Mouse (Mus musculus): Measurements from ENCODE around the gene Mrpl45. TPM values are rescaled to one million over a fixed set of nuclear protein-coding genes. Genes with fewer than 3 reads are reported as not detected.
"Not testable (repeated sequence)": the region's sequence is repeated elsewhere in the genome, so short reads cannot be mapped to it uniquely, and the experiment has no call there.

Mrpl45 gene
- polyA plus RNA-seq, 1 experiment from 2014 or later: 24.4 TPM

- H3K27ac ChIP-seq: no peak overlapping the region
- H3K36me3 ChIP-seq (ENCODE audit: inconsistent target): no peaks in the 10 kb centered on the region
- H3K4me3 ChIP-seq (ENCODE audit: inconsistent target): no peak overlapping the region
- no peaks in the 10 kb centered on the region for H3K79me2 ChIP-seq (ENCODE audit: inconsistent target)
- whole genome bisulfite sequencing (ENCODE audit: missing documents): 88% methylated on average over 7 of the region's 7 CpGs
These were observed 39.7 kb downstream of the Mrpl45 start for GRCm38 (mm10) chr11:97355247-97355646.

- H3K27ac ChIP-seq; H3K79me2 ChIP-seq (ENCODE audit: inconsistent target); H3K36me3 ChIP-seq (ENCODE audit: inconsistent target); H3K4me3 ChIP-seq (ENCODE audit: inconsistent target): not testable (repeated sequence)
- 3% methylated on average over 4 of the region's 6 CpGs for WGBS (ENCODE audit: missing documents)
These were observed 42.1 kb downstream of the Mrpl45 start for GRCm38 (mm10) chr11:97357663-97358062.

DNA sequence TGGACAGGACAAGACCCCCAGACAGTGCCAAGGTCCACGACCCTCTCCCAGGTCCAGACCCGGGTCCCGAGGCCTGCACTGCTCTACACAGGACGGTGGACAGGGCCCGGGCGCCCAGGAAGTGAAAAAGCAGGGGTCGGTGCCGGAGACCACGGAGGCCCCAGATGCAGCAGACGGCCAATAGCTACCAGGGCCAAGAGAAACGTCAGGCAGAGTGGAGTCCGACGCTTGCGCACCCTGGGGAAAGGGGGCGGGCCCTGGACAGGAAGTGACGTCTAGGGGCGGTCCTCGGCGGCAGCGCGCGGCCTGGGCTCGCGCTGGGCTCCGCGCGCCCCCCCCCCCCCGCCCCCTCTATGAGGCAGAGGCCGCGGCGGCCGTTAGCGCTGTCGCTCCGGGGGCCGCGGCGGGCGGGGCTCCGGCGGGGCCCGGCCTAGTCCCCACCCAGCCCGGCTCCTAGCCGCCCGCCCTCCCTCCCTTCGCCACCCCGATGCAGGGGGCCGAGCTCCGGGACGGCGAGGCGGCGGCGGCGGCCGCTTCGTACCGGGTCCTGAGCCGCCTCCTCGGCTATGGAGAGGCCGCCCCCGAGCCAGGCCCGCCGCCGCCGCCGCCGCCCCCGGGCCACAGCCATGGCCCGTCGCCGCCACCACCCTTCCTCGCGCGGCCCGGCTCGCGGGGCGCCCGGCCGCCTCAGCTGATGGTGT, 46.6 kb downstream of the Mrpl45 start, which contains the start of gene Socs7:
Gene Socs7 (plus strand): TSS at position 604 of the 701 bp plus-strand sequence.
- peak within 1 kb of the TSS; percentile 29; the same call in 1 of the 2 replicates for H3K27ac ChIP-seq
- H3K4me3 ChIP-seq (ENCODE audit: inconsistent target): peak within 1 kb of the TSS; percentile 44
- H3K36me3 ChIP-seq (ENCODE audit: inconsistent target): no peaks in the 10 kb centered on the region
- 2% methylated on average over 43 of the region's 81 CpGs for WGBS (ENCODE audit: missing documents)
- peaks cover 42% of the 10 kb centered on the region for H3K79me2 ChIP-seq (ENCODE audit: inconsistent target)

DNA sequence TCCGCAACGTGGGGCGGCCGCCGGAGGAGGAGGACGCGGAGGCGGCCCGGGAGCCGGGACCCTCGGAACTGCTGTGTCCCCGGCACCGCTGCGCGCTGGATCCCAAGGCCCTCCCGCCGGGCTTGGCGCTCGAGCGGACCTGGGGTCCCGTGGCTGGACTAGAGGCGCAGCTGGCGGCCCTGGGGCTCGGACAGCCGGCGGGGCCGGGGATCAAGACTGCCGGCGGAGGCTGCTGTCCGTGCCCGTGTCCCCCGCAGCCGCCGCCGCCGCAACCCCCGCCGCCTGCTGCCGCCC, 47.1 kb downstream of the Mrpl45 start:
- Histone ChIP-seq H3K4me3 (ENCODE audit: inconsistent target) (peak overlapping the region; percentile 44), H3K27ac (no peak overlapping the region)
- 1% methylated on average over 29 of the region's 39 CpGs for WGBS (ENCODE audit: missing documents)

GRCm38 (mm10) chr11:97362943-97363643, 47.6 kb downstream of the Mrpl45 start:
- Histone ChIP-seq H3K79me2 (ENCODE audit: inconsistent target) (peaks cover 52% of the 10 kb centered on the region), H3K27ac (peak overlapping the region; percentile 29; the same call in 1 of the 2 replicates), H3K36me3 (ENCODE audit: inconsistent target) (no peaks in the 10 kb centered on the region), H3K4me3 (ENCODE audit: inconsistent target) (peak overlapping the region; percentile 44)
- under 1% methylated on average over 47 of the region's 49 CpGs for WGBS (ENCODE audit: missing documents)

More for the DNA sequence above, 47.1 kb downstream of the Mrpl45 start:
- Histone ChIP-seq H3K79me2 (ENCODE audit: inconsistent target) (peaks cover 47% of the 10 kb centered on the region), H3K36me3 (ENCODE audit: inconsistent target) (no peaks in the 10 kb centered on the region)

GRCm38 (mm10) chr11:97363644-97363995, 48.1 kb downstream of the Mrpl45 start:
- peak overlapping the region; percentile 29; the same call in 1 of the 2 replicates for H3K27ac ChIP-seq
- peaks cover 57% of the 10 kb centered on the region for H3K79me2 ChIP-seq (ENCODE audit: inconsistent target)
- H3K36me3 ChIP-seq (ENCODE audit: inconsistent target): no peaks in the 10 kb centered on the region
- H3K4me3 ChIP-seq (ENCODE audit: inconsistent target): peak overlapping the region; percentile 44
- 7% methylated on average over 7 of the region's 7 CpGs for WGBS (ENCODE audit: missing documents)

GRCm38 (mm10) chr11:97365556-97365955, 50.0 kb downstream of the Mrpl45 start:
- 83% methylated on average over 1 of the region's 1 CpGs for WGBS (ENCODE audit: missing documents)
- Histone ChIP-seq H3K4me3 (ENCODE audit: inconsistent target) (no peak overlapping the region), H3K36me3 (ENCODE audit: inconsistent target) (no peaks in the 10 kb centered on the region), H3K27ac (no peak overlapping the region), H3K79me2 (ENCODE audit: inconsistent target) (peaks cover 77% of the 10 kb centered on the region)

DNA sequence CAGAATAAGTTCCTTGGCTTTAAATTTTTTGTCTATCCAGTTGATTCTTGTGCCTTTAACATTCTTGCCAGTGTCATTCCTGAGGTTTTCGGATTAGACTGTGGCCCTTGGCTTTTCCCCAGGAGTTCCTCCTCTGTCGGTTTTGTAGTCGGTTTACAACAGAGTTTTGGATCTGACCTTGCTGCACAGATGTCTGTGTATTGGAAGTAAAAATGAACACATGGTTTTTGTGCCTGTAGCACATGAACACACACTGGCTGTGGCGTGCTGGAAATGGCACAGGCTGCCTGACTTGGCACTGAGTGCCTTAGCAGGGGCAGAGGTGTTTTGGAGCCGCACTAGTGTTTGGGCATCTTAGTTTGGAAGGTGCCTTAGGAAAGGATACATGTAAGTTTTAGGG, 53.0 kb downstream of the Mrpl45 start:
- WGBS (ENCODE audit: missing documents): 87% methylated on average over 5 of the region's 5 CpGs
- no peak overlapping the region for H3K4me3 ChIP-seq (ENCODE audit: inconsistent target)
- H3K36me3 ChIP-seq (ENCODE audit: inconsistent target): no peaks in the 10 kb centered on the region
- H3K27ac ChIP-seq: no peak overlapping the region
- peaks cover 91% of the 10 kb centered on the region for H3K79me2 ChIP-seq (ENCODE audit: inconsistent target)

GRCm38 (mm10) chr11:97370329-97371091, 55.0 kb downstream of the Mrpl45 start:
- H3K36me3 ChIP-seq (ENCODE audit: inconsistent target): peaks cover 12% of the 10 kb centered on the region
- peaks cover 71% of the 10 kb centered on the region for H3K79me2 ChIP-seq (ENCODE audit: inconsistent target)
- H3K27ac ChIP-seq: no peak overlapping the region
- no peak overlapping the region for H3K4me3 ChIP-seq (ENCODE audit: inconsistent target)
- WGBS (ENCODE audit: missing documents): 87% methylated on average over 7 of the region's 7 CpGs

- WGBS (ENCODE audit: missing documents): 92% methylated on average over 6 of the region's 6 CpGs
- Histone ChIP-seq H3K79me2 (ENCODE audit: inconsistent target) (peaks cover 53% of the 10 kb centered on the region), H3K4me3 (ENCODE audit: inconsistent target) (no peak overlapping the region), H3K36me3 (ENCODE audit: inconsistent target) (peaks cover 26% of the 10 kb centered on the region), H3K27ac (no peak overlapping the region)
These were observed 56.8 kb downstream of the Mrpl45 start for GRCm38 (mm10) chr11:97372159-97372864.

DNA sequence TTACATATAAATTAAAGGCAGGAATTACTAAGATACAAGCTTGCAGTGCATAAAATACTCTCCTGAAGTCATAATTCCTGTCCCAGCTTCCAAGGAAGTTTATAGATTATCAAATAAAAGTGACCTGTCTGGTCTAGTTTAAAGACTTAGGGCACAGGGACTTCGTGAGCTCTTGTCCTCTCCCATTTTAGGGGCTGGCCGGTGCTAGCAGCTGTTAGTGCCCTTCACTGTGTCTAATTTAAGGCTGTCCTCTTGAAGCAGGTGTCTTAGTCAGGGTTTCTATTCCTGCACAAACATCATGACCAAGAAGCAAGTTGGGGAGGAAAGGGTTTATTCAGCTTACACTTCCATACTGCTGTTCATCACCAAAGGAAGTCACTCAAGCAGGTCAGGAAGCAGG, 57.9 kb downstream of the Mrpl45 start:
- 97% methylated on average over 2 of the region's 2 CpGs for WGBS (ENCODE audit: missing documents)
- H3K36me3 ChIP-seq (ENCODE audit: inconsistent target): peaks cover 37% of the 10 kb centered on the region

More for the DNA sequence above, 57.9 kb downstream of the Mrpl45 start:
- H3K79me2 ChIP-seq (ENCODE audit: inconsistent target): peaks cover 42% of the 10 kb centered on the region
- H3K4me3 ChIP-seq (ENCODE audit: inconsistent target): no peak overlapping the region
- no peak overlapping the region for H3K27ac ChIP-seq

Other genes starting within 250 kb of the Mrpl45 start
- gene Tbx21, start 200.4 kb upstream of the Mrpl45 start, polyA plus RNA-seq (2018): 0.09 TPM in 1 of 3 replicates, not detected in the others
- 21.0 to 27.3 TPM (median 25.6 TPM) in 3 replicates for gene Tbkbp1, start 164.2 kb upstream of the Mrpl45 start, polyA plus RNA-seq (2018)
- 63.7 to 139 TPM (median 123 TPM) in 3 replicates for gene Kpnb1, start 127.8 kb upstream of the Mrpl45 start, polyA plus RNA-seq (2018)
- 33.4 to 65.0 TPM (median 53.5 TPM) in 3 replicates for gene Npepps, start 35.1 kb upstream of the Mrpl45 start, polyA plus RNA-seq (2018)
- gene Gpr179, start 36.4 kb downstream of the Mrpl45 start, polyA plus RNA-seq (2018): 0.01 TPM in 1 of 3 replicates, not detected in the others
- gene Socs7, start 46.8 kb downstream of the Mrpl45 start, polyA plus RNA-seq (2018): 6.2 to 10.1 TPM (median 7.0 TPM) in 3 replicates
- gene Arhgap23, start 99.8 kb downstream of the Mrpl45 start, polyA plus RNA-seq (2018): 12.8 to 18.7 TPM (median 14.4 TPM) in 3 replicates
- not detected in 3 replicates for gene 4933428G20Rik, start 184.6 kb downstream of the Mrpl45 start, polyA plus RNA-seq (2018)

All from macrophage (primary cell).